Mouse (Mus musculus): ENCODE data around the gene Hist1h3a.
A peak's percentile ranks its signal among the peaks of the same experiment; 100 is the strongest.

GRCm38 (mm10) chr13:23792520-23792919, 30.3 kb upstream of the Hist1h3a start:
- TF ChIP-seq CTCF (conservative IDR thresholded peaks at IDR 0.05; ENCODE audit: low read length) (peak; percentile 77), POU5F1 (IDR thresholded peaks at IDR 0.05; ENCODE audit: borderline replicate concordance, low read length) (no peak)

All from E14TG2a.4 (cell line).